Comparison of ENCODE assay signal across 7 mouse cellular contexts in the genomic region with DNA sequence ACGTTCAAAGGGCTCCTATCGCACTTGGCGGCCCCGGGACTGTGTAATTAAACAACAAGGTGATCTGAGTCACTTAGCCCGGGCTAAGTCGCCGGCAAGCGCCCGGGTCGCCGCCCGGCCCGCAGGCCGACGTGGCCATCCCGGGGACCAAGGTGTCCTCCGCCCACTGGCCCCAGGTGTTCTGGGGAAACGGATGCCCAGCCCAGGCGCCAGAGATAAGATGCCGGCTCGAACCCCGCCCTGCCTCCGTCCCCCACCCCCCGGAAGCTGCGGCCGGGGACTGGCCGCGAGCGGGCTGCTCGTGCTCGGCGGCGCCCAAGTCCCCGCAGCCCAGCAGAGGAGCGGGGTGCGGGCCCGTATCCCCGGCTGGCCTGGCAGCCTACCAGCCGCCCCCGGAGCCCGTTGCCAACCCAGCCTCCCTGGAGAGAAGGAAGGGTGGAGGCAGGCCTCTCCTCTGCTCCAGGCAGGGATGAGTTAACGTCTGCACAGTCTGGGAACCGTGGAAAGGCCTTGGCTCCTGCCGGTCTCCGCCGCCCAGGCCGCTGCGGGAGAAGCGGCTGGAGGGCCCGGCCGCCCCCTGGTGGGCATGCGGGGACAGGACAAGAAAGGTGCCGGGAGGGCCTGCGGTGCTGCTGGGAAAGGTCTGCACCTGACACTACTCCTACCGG. TPM values are rescaled to one million over a fixed set of nuclear protein-coding genes. Genes with fewer than 3 reads are reported as not detected.
DNase-seq lines count a peak whose midpoint lies in the region; ATAC-seq and TF ChIP-seq lines count a peak whose summit lies in the region.

No protein-coding gene starts in this region.

- TF ChIP-seq POLR2A in cortical plate, adult 2 months (IDR thresholded peaks at IDR 0.05; ENCODE audit: extremely low read depth, insufficient read depth, low read length): 0 out of 2 replicates have a peak, but pooled peaks have one; percentile 40

- TF ChIP-seq CTCF in cortical plate, adult 2 months (IDR thresholded peaks at IDR 0.05; ENCODE audit: extremely low read depth, insufficient read depth, low read length): peak; percentile 51

- peak; percentile 89 for ATAC-seq in inflammation-experienced regulatory T-cells, adult 6 months

- peak overlapping the region; percentile 69 for H3K4me3 ChIP-seq in cortical plate, adult 2 months (ENCODE audit: insufficient read depth, low read length)

- no peaks in the 10 kb centered on the region for H3K4me1 ChIP-seq in cortical plate, adult 2 months (ENCODE audit: control insufficient read depth, insufficient read depth, low read length)

- intact Hi-C loops in left cerebral cortex, postnatal 25 days (cut with DNase I): loop anchor here (1.0 to 2.0 kb wide), 2 partner anchors 47 to 90 kb away; no protein-coding TSS in a partner anchor

- H3K27ac ChIP-seq in cortical plate, adult 2 months (ENCODE audit: insufficient read depth, low read length): peak overlapping the region; percentile 91

- DNase-seq in adrenal gland, adult 18-20 months (ENCODE audit: low spot score in 2 of 2): peak; percentile 78 to 82
- DNase-seq in gastrocnemius, postnatal 10 days: peak; percentile 86
- peak; percentile 78 to 85 for DNase-seq in left cerebral cortex, postnatal 25 days (ENCODE audit: low spot score in 2 of 2)
- DNase-seq in mesoderm, embryonic 11.5 days (ENCODE audit: low read depth, low spot score): peak; percentile 89
- peak; percentile 63 to 65 for DNase-seq in right cerebral cortex, postnatal 36 days (ENCODE audit: low spot score in 2 of 2)

RNA-seq across cellular contexts. Expression of a gene that starts 26.5 kb away (rescaled TPM):
- total RNA-seq in adrenal gland, adult 18-20 months (2021): not detected
- not detected in 2 replicates for polyA plus RNA-seq in cortical plate, adult 2 months (2012; rRNA removed)
- total RNA-seq in gastrocnemius, postnatal 10 days (2021): not detected
- not detected for polyA plus RNA-seq in inflammation-experienced regulatory T-cells, adult 6 months (2017; shearing (Covaris generic))
- not detected for total RNA-seq in left cerebral cortex, postnatal 25 days (2021)

RNA-seq across cellular contexts. Expression of a gene that starts 39.3 kb away (rescaled TPM):
- 1 to 10 TPM in 1 of 2 experiments, under 1 TPM in 1; 0.46 to 2.6 TPM for total RNA-seq in adrenal gland, adult 18-20 months (2021)
- 5.4 and 6.1 TPM in 2 replicates for polyA plus RNA-seq in cortical plate, adult 2 months (2012; rRNA removed)
- total RNA-seq in gastrocnemius, postnatal 10 days (2021): 1,000 to 10,000 TPM; 1,336 to 1,359 TPM
- polyA plus RNA-seq in inflammation-experienced regulatory T-cells, adult 6 months (2017; shearing (Covaris generic)): not detected
- 1 to 10 TPM; 2.0 to 2.4 TPM for total RNA-seq in left cerebral cortex, postnatal 25 days (2021)

RNA-seq across cellular contexts. Expression of a gene that starts 46.0 kb away (rescaled TPM):
- 10 to 100 TPM; 49.1 to 65.5 TPM for total RNA-seq in adrenal gland, adult 18-20 months (2021)
- 21.1 and 21.5 TPM in 2 replicates for polyA plus RNA-seq in cortical plate, adult 2 months (2012; rRNA removed)
- total RNA-seq in gastrocnemius, postnatal 10 days (2021): 100 to 1,000 TPM in 1 of 2 experiments, 10 to 100 TPM in 1; 92.4 to 102 TPM
- under 1 TPM; 0.36 to 0.40 (median 0.40) TPM for polyA plus RNA-seq in inflammation-experienced regulatory T-cells, adult 6 months (2017; shearing (Covaris generic))
- 10 to 100 TPM; 33.5 to 35.0 TPM for total RNA-seq in left cerebral cortex, postnatal 25 days (2021)

RNA-seq across cellular contexts. Expression of a gene that starts 50.8 kb away (rescaled TPM):
- not detected for total RNA-seq in adrenal gland, adult 18-20 months (2021)
- polyA plus RNA-seq in cortical plate, adult 2 months (2012; rRNA removed): 0.04 TPM in 1 of 2 replicates, not detected in the other
- not detected for total RNA-seq in gastrocnemius, postnatal 10 days (2021)
- polyA plus RNA-seq in inflammation-experienced regulatory T-cells, adult 6 months (2017; shearing (Covaris generic)): not detected
- not detected for total RNA-seq in left cerebral cortex, postnatal 25 days (2021)

Comparison
In these comparisons a context has a peak if more than half of its experiments do, and no peak if none do; other contexts are left out.
1. Peak in every context shown above with its lines: DNase-seq, ATAC-seq, H3K4me3 ChIP-seq and H3K27ac ChIP-seq.
2. RNA of a gene that starts 39.3 kb away (total RNA-seq): 1,336 to 1,359 TPM in gastrocnemius, postnatal 10 days; 0.46 to 2.6 TPM in adrenal gland, adult 18-20 months and 2.0 to 2.4 TPM in left cerebral cortex, postnatal 25 days; every median in the first group is over 100 times any median in the second.